Mouse (Mus musculus) embryonic facial prominence, embryonic 10.5 days (tissue): ENCODE measurements around the gene Tha1. TPM values are rescaled to one million over a fixed set of nuclear protein-coding genes. Genes with fewer than 3 reads are reported as not detected.
A peak's percentile ranks its signal among the peaks of the same experiment; 100 is the strongest.

ENCODE experiments used
- DNase-seq: peaks from one replicate; pipeline ENCODE4 v3.0.0-alpha.2; 2017; ENCODE audit warnings: low spot score
- H3K27ac ChIP-seq: fragments of 300-500 bp; sonication (generic); replicated peaks from 2 replicates; pipeline ENCODE4 v1.5.1; 2016; ENCODE audit warnings: mild to moderate bottlenecking
- H3K27me3 ChIP-seq: fragments of 300-500 bp; sonication (generic); replicated peaks from 2 replicates; pipeline ENCODE4 v1.6.1; 2016; ENCODE audit warnings: low read depth, mild to moderate bottlenecking; ENCODE audit not compliant: poor library complexity, severe bottlenecking
- H3K36me3 ChIP-seq: fragments of 300-500 bp; sonication (generic); replicated peaks from 2 replicates; pipeline ENCODE4 v1.6.1; 2016; ENCODE audit warnings: mild to moderate bottlenecking, moderate library complexity
- H3K4me1 ChIP-seq: fragments of 300-500 bp; sonication (generic); 2 replicates; pipeline ENCODE4 v1.6.1; 2016
- H3K4me3 ChIP-seq: fragments of 300-500 bp; sonication (generic); 2 replicates; pipeline ENCODE4 v1.5.1; 2016; ENCODE audit warnings: mild to moderate bottlenecking, moderate library complexity
- H3K9me3 ChIP-seq: fragments of 300-500 bp; sonication (generic); 2 replicates; pipeline ENCODE4 v1.6.1; 2016; ENCODE audit warnings: mild to moderate bottlenecking
- WGBS: fragments of 180-500 bp; shearing (Covaris S2); methylation state at CpG from one replicate; pipeline ENCODE4 v1.1.7; 2016; 5-methylcytosine and 5-hydroxymethylcytosine counted together
- polyA plus RNA-seq: library from polyadenylated mRNA; unstranded; fragments of >200 nt; fragmentation: Nextera tagmentation; extraction: Ambion mirVana; gene quantifications from 2 replicates; pipeline ENCODE4 v1.2.1, GENCODE M21; 2016

Tha1 gene
- polyA plus RNA-seq: 2.5 and 3.1 TPM in 2 replicates

DNA sequence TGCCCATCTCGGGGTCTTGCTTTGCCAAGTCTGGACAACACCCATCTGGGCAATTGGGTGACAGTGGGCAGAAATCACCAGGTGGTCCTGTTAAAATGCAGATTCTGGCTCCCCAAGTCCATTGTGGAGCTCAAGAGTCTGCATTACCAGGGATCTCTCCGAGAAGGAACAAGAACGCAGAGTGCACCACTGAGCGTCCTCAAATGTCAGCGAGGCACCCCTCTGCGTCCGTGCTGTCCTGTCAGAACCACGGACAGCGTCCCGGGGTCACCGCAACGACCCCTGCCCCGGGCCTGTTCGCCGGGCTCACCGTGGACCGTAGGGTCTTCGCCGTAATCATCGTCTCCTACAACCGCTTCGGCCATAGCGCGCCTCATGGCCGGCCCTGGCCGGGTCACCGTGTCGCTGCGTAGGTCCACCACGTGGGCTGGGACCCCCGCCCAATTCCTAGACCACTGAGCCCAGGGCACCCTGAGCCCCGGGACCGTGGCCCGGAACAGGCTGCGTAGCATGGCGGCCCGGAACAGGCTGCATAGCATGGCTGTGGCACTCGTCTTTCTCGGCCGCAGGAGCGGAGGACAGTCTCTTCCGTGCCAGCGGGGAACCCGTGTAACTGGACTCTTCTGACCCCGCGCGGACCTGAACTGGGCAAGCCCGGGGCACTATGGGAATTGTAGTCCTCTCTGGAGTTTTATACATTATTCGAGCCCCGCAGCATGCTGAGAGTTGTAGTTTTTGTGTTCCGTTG lies at the start of gene Tha1:
Tha1 (minus strand) TSS at position 621 of the 748 bp plus-strand sequence.
- H3K27me3 ChIP-seq: peaks cover 23% of the 10 kb centered on the region
- peak; percentile 87 for DNase-seq
- no peaks in the 10 kb centered on the region for H3K9me3 ChIP-seq
- peak within 1 kb of the TSS; percentile 85 for H3K27ac ChIP-seq
- H3K4me1 ChIP-seq: peaks cover 51% of the 10 kb centered on the region
- H3K4me3 ChIP-seq: peak within 1 kb of the TSS; percentile 75
- no peaks in the 10 kb centered on the region for H3K36me3 ChIP-seq
- WGBS: 2% methylated on average over 51 of the region's 51 CpGs

DNA sequence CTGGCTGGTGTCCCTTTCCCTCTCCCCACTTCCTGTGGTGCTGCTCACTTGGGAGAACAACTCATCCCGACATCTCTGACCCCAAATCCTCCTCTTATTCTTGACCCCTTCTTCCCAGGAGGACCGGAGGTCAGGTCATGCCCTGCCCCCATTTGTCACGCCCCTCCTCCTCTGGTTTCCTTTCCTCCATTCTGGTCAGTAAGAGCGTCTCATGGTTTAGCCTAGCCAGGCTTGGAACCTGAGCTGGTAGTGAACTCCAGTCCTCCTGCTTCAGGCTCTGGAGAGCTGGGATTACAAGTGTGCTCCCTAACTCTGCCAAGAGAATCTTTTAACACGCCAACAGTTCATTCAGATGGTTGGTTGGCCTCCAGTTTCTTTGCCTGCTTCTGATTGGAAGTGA lies 45.9 kb upstream of the Tha1 start:
- no peaks in the 10 kb centered on the region for H3K36me3 ChIP-seq
- peaks cover 9% of the 10 kb centered on the region; the same call in 1 of the 2 replicates for H3K9me3 ChIP-seq
- H3K4me3 ChIP-seq: no peak overlapping the region
- 0 out of 2 replicates have a peak overlapping the region, but pooled peaks have one; percentile 30 for H3K27ac ChIP-seq
- peaks cover 29% of the 10 kb centered on the region for H3K4me1 ChIP-seq
- WGBS: 6% methylated on average over 5 of the region's 5 CpGs
- DNase-seq: peak; percentile 39
- peaks cover 23% of the 10 kb centered on the region for H3K27me3 ChIP-seq

DNA sequence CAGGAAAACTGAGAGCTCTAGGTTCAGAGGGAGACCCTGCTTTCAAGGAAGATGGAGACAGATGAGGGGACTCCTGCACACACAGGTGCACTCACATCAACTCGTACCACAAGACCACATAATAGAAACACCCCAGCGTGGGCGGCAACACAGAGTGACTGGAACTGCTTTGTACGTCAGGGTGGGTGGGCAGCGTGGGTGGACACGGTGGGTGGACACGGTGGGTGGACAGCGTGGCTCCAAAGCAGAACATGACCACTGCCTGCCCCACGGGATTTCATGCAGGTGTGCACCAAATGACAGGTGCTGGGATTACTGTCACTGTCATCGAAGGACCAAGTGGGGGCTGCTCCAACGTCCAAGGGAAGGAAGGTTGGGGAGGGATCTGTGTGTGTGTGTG lies 45.3 kb upstream of the Tha1 start:
- H3K4me3 ChIP-seq: no peak overlapping the region
- peaks cover 33% of the 10 kb centered on the region for H3K4me1 ChIP-seq
- H3K27ac ChIP-seq: 0 out of 2 replicates have a peak overlapping the region, but pooled peaks have one; percentile 5
- peaks cover 23% of the 10 kb centered on the region for H3K27me3 ChIP-seq
- H3K9me3 ChIP-seq: peaks cover 9% of the 10 kb centered on the region; the same call in 1 of the 2 replicates
- no peak for DNase-seq
- no peaks in the 10 kb centered on the region for H3K36me3 ChIP-seq
- WGBS: 79% methylated on average over 11 of the region's 11 CpGs

DNA sequence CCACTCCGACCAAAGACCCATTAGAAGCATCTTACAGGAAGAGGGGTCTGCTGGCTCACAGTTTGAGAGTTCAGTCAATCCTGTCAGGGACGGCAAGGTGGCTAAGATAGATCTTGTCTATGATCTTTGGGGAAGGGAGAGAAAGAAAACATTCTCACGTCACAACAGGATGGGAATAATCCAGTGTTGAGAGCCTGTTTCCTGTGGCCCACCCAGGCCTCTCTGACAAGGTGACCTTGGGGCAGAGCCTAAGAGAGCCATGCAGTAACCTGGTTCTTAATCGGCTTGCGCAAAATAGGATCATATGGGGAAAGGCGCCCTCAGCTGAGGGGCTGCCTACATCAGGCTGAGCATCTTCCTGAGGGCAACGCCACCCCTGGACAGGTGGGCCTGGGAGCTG lies 42.6 kb upstream of the Tha1 start:
- Histone ChIP-seq H3K9me3 (peaks cover 9% of the 10 kb centered on the region; the same call in 1 of the 2 replicates), H3K36me3 (no peaks in the 10 kb centered on the region), H3K27ac (no peak overlapping the region), H3K4me3 (no peak overlapping the region), H3K27me3 (peaks cover 30% of the 10 kb centered on the region), H3K4me1 (peaks cover 37% of the 10 kb centered on the region)
- WGBS: 93% methylated on average over 7 of the region's 7 CpGs
- no peak for DNase-seq

DNA sequence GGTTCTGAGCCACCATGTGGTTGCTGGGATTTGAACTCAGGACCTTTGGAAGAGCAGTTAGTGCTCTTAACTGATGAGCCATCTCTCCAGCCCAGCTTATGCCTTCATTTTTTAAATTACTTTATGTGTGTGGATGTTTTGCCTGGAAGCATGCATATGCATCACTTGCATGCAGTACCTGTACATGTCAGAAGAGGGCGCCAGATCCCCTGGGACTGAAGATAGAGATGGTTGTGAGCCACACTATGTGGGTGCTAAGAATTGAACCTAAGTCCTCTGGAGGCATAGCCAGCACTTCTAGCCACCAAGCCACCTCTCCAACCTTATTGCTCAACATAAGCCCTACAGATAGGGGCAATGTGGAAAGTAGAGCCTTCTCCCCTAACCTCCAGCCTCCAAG lies 42.1 kb upstream of the Tha1 start:
- Histone ChIP-seq H3K4me1 (peaks cover 37% of the 10 kb centered on the region), H3K27me3 (peaks cover 30% of the 10 kb centered on the region), H3K9me3 (peaks cover 9% of the 10 kb centered on the region; the same call in 1 of the 2 replicates), H3K4me3 (no peak overlapping the region), H3K27ac (no peak overlapping the region), H3K36me3 (no peaks in the 10 kb centered on the region)
- 57% methylated on average over 1 of the region's 1 CpGs for WGBS
- no peak for DNase-seq

DNA sequence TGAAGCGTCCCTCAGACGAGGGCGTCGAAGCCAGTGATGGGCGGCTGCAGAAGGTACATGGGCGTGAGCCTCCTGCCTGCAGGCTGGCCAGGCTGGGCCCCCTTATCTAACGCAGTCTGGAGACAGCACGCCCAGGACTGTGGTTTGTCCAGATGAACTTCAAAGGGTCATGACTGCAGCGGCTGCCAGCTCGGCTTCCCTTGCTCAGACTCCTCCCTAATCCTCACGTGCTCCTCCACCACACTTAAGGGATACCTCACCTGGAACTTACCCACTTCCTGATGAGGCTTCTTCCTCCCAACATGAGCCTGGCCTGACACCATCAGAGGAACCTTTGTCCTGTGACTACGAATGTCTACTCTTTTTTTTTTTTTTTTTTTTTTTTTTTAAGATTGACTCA lies 41.2 kb upstream of the Tha1 start:
- Histone ChIP-seq H3K36me3 (no peaks in the 10 kb centered on the region), H3K27me3 (peaks cover 30% of the 10 kb centered on the region), H3K9me3 (peaks cover 9% of the 10 kb centered on the region; the same call in 1 of the 2 replicates), H3K4me1 (peaks cover 34% of the 10 kb centered on the region), H3K4me3 (no peak overlapping the region), H3K27ac (0 out of 2 replicates have a peak overlapping the region, but pooled peaks have one; percentile 32)
- DNase-seq: no peak
- WGBS: 73% methylated on average over 12 of the region's 12 CpGs

DNA sequence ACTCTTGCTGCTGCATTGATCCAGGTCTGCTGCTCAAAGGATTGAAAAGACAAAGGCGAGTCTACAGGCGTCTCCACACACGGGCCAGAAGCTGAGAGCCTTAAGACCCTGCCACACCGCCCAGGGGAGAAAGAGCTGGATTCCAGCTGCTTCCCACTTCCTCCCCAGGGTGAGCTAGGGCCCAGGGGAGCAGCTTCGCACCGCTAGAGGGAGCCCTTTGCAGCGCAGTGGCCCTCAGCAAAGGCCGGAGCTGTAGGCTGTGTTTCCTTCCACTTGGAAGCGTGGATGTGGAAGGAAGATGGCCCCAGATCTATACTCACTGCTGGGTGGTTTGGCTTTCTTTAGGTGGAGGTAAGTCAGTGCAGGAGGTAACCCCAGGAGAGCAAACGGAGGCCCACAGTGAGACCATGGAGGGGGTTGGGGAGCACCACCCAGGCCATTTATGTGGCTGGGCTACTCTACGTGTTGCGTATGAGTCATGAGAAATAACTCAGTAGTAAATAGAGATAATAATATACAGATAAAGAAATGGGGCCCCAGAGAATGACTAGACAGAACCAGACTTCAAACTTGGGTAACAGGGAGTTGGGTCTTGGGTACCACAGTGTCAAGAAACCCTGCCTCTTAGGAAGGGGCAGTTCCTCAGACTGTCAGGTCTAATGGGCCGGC lies 39.5 kb upstream of the Tha1 start:
- Histone ChIP-seq H3K9me3 (peaks cover 9% of the 10 kb centered on the region; the same call in 1 of the 2 replicates), H3K4me1 (peaks cover 18% of the 10 kb centered on the region), H3K27ac (peak overlapping the region; percentile 78), H3K27me3 (peaks cover 23% of the 10 kb centered on the region), H3K4me3 (peak overlapping the region; percentile 39; the same call in 1 of the 2 replicates), H3K36me3 (no peaks in the 10 kb centered on the region)
- DNase-seq: peak; percentile 83
- 31% methylated on average over 13 of the region's 13 CpGs for WGBS

DNA sequence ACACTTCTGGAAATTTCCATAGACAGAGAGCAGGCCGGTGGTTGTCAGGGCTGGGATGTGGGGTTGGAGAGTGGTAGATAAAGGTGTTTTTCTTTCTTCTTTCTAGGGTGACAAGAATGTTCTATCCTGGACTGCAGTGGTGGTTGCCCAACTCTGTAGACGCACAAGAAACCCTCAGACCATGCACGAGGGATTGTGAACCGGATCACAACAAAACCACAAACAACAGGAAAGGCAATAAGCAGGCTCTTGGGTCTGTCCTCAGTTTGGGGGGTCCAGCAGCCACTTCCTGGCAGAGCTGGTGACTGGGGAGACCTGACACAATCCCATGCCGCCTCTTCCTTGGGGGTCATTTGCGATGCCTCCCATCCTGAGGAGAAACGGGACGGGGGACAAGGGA lies 36.1 kb upstream of the Tha1 start:
- Histone ChIP-seq H3K4me3 (no peak overlapping the region), H3K9me3 (no peaks in the 10 kb centered on the region), H3K4me1 (peaks cover 14% of the 10 kb centered on the region), H3K27me3 (peaks cover 8% of the 10 kb centered on the region; the same call in 1 of the 2 replicates), H3K27ac (no peak overlapping the region), H3K36me3 (no peaks in the 10 kb centered on the region)
- WGBS: 94% methylated on average over 8 of the region's 8 CpGs
- no peak for DNase-seq

DNA sequence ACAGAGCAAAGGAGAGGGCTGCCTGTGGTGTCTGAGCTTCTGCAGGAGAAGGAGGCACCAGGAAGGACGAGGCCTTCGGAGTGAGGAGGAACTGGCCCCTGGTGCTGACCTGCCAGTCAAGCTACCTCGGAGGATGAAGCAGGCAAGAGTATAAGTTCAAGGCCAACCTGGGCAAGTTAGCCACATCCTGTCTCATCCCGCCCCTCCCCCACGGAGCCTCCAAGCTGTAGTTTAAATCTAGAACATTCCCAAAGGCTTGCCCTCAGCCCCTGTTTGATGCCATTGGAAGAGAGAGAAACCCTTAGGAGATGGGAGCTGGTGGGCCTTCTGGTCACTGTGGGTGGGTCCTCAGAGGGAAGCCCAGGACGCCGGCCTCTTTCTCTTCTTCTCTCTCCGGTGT lies 31.2 kb upstream of the Tha1 start:
- Histone ChIP-seq H3K27ac (no peak overlapping the region), H3K9me3 (no peaks in the 10 kb centered on the region), H3K4me1 (peaks cover 6% of the 10 kb centered on the region), H3K27me3 (no peaks in the 10 kb centered on the region), H3K36me3 (no peaks in the 10 kb centered on the region), H3K4me3 (no peak overlapping the region)
- no peak for DNase-seq
- WGBS: 89% methylated on average over 8 of the region's 8 CpGs

DNA sequence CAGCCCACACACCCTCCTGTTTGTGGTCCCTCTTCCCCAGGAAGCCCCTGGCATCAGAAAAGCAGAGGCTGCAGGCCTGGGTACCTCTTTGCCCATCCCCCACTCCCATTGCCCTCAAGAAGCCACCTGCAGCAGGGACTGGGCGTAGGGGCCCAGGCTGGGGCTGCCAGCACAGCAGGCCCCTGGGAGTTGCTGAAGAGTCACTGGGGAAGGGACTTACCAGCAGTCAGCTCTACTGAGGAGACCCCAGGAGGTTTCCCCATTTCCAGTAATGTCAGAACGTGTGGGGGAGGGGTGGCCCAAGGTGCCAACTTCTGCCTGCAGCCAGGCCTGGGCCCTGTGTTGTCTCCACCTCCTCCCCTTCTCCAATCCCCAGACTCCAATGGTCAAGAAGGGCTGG lies 29.0 kb upstream of the Tha1 start:
- 0 out of 2 replicates have a peak overlapping the region, but pooled peaks have one; percentile 19 for H3K27ac ChIP-seq
- H3K9me3 ChIP-seq: no peaks in the 10 kb centered on the region
- no peak overlapping the region for H3K4me3 ChIP-seq
- H3K36me3 ChIP-seq: no peaks in the 10 kb centered on the region
- DNase-seq: no peak
- H3K27me3 ChIP-seq: no peaks in the 10 kb centered on the region
- 66% methylated on average over 2 of the region's 2 CpGs for WGBS
- H3K4me1 ChIP-seq: peaks cover 6% of the 10 kb centered on the region

DNA sequence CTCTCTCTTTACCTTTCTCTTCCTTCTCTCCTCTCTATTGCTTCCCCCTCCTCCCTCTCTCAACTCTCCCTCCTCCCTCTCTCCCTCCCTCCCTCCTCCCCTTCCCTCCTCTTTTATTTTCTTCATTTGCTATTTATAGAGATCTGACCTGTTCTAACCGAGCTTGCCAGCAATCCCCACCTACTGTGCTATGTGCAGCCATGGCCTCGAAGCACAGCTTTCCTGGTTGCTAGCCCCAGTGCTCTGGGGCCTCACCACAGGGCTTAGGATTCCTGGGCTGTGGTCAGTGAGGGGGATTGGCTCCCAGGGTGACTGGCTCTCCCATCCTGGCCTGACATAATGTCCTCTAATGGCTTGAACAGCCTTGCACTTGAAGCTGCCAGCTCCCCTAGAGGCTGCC lies 23.3 kb upstream of the Tha1 start:
- no peak overlapping the region for H3K27ac ChIP-seq
- H3K4me1 ChIP-seq: 0 out of 2 replicates have a peak, but pooled peaks cover 3% of the 10 kb centered on the region
- no peaks in the 10 kb centered on the region for H3K36me3 ChIP-seq
- H3K4me3 ChIP-seq: no peak overlapping the region
- WGBS: 60% methylated on average over 2 of the region's 2 CpGs
- H3K27me3 ChIP-seq: peaks cover 23% of the 10 kb centered on the region
- H3K9me3 ChIP-seq: no peaks in the 10 kb centered on the region
- no peak for DNase-seq

DNA sequence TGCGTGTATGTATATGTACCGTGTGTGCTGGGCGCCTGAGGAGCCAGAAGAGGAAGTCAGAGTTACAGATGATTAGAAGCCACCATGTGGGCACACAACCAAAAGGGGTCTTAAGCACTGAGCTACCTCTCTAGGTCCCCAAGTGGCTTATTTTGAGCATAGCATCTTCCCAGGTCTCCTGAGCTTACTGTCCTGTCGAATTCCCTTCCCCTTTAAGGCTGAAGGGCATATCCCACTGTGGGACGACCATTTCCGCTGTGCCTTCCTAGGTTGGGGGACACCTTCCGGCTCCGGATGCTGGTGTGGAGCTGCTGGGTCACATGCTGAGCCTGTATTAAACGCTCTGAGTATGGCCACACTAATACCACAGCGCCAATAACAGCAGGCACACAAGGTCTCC lies 21.4 kb upstream of the Tha1 start:
- Histone ChIP-seq H3K4me3 (no peak overlapping the region), H3K9me3 (no peaks in the 10 kb centered on the region), H3K27ac (no peak overlapping the region), H3K27me3 (peaks cover 42% of the 10 kb centered on the region), H3K36me3 (no peaks in the 10 kb centered on the region), H3K4me1 (peaks cover 22% of the 10 kb centered on the region)
- 68% methylated on average over 10 of the region's 10 CpGs for WGBS
- no peak for DNase-seq
